Comparison of ENCODE assay signal across 28 mouse cellular contexts in the genomic region with DNA sequence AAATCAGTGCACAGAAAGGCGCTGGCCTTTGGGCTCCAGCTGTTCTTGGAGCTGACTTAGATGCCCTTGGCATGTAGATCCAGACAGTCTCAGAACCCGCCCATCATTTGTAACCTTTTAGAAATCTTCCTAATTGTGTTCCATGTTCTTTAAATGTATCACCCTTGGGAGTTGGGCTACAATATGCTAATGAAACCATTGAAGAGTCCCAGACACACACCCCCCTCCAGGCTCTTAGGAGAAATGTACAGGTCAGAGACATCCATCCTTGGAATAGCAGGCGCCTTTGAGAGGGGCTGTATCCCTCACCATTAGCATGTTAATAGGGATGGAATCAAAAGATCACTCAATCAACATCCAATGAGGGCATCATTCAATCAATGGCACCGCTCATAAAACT.
DNase-seq lines count a peak whose midpoint lies in the region; ATAC-seq and TF ChIP-seq lines count a peak whose summit lies in the region.
"Had no signal": no experiment of that assay in that cellular context is flagged by ENCODE, and none has a peak within 500 bp of the region (broad histone marks: within the 10 kb centered on the region; RNA-seq: fewer than 3 reads in every experiment).

No protein-coding gene starts in this region.

- H3K27ac ChIP-seq in forebrain, postnatal 0 days (ENCODE audit: low read depth, low read length), result no peak overlapping the region
- H3K27ac ChIP-seq in forebrain, embryonic 10.5 days, result no peak overlapping the region
- no peak overlapping the region for H3K27ac ChIP-seq in ES-E14 (ENCODE audit: insufficient read depth, low read depth, low read length, poor library complexity, severe bottlenecking)
- peak overlapping the region; percentile 75 for H3K27ac ChIP-seq in midbrain, embryonic 15.5 days
- H3K27ac ChIP-seq: embryonic facial prominence, embryonic 10.5 days; hindbrain, embryonic 13.5 days; limb, embryonic 15.5 days; liver, embryonic 14.5 days; neural tube, embryonic 12.5 days; stomach, embryonic 15.5 days had no signal

- H3K4me2 ChIP-seq in forebrain, postnatal 0 days (ENCODE audit: low read depth), result no peak overlapping the region
- H3K4me2 ChIP-seq in midbrain, embryonic 15.5 days, result no peak overlapping the region
- H3K4me2 ChIP-seq: heart, embryonic 12.5 days; hindbrain, embryonic 13.5 days; limb, embryonic 15.5 days; lung, embryonic 14.5 days; neural tube, embryonic 12.5 days; stomach, embryonic 15.5 days had no signal

- no peak for DNase-seq in forebrain, postnatal 0 days
- DNase-seq in forebrain, embryonic 10.5 days (ENCODE audit: extremely low spot score, low spot score), result no peak
- peak; percentile 51 for DNase-seq in ES-E14 (ENCODE audit: low read depth, low spot score)
- peak; percentile 74 for DNase-seq in ZHBTc4 (ENCODE audit: low read depth, low spot score)
- no peak for DNase-seq in gastrocnemius, postnatal 25 days
- DNase-seq in ovary, postnatal 36 days (ENCODE audit: low spot score), result no peak
- DNase-seq: adrenal gland, postnatal 36 days; B cell, adult 2 months; cerebellum, adult 11-12 months; cerebellum, postnatal 10 days; gastrocnemius, postnatal 10 days; heart, adult 18-20 months; heart, postnatal 10 days; kidney, adult 2 months; kidney, postnatal 10 days; left cerebral cortex, postnatal 4 days; lung, embryonic 14.5 days; right cerebral cortex, postnatal 4 days; thymus, postnatal 25 days had no signal

- no peak for TF ChIP-seq CTCF in forebrain, postnatal 0 days (IDR thresholded peaks at IDR 0.05; ENCODE audit: low read depth)

- peak; percentile 10; the same call in 1 of the 2 replicates for ATAC-seq in forebrain, postnatal 0 days
- no peak for ATAC-seq in midbrain, embryonic 15.5 days (replicated peaks)

- 25% methylated on average over 4 of the region's 4 CpGs for WGBS in forebrain, postnatal 0 days
- WGBS in forebrain, embryonic 10.5 days, result 74% methylated on average over 4 of the region's 4 CpGs
- WGBS in midbrain, embryonic 15.5 days, result 33% methylated on average over 4 of the region's 4 CpGs

- no peak overlapping the region for H3K9ac ChIP-seq in forebrain, postnatal 0 days
- no peak overlapping the region for H3K9ac ChIP-seq in ES-E14 (ENCODE audit: insufficient read depth, low read depth, low read length, poor library complexity, severe bottlenecking)
- no peak overlapping the region for H3K9ac ChIP-seq in midbrain, embryonic 15.5 days
- H3K9ac ChIP-seq: heart, embryonic 12.5 days; hindbrain, embryonic 13.5 days; limb, embryonic 15.5 days; liver, embryonic 14.5 days; lung, embryonic 14.5 days; neural tube, embryonic 12.5 days; stomach, embryonic 15.5 days had no signal

- in situ Hi-C loops in ES-E14 (cut with MboI; ENCODE audit: low sequenced_read_pairs in 2 of 2, unreplicated experiment in 2 of 2), result no loop called here

- no peak overlapping the region for H3K4me3 ChIP-seq in forebrain, postnatal 0 days (ENCODE audit: low read depth, low read length)
- H3K4me3 ChIP-seq in forebrain, embryonic 10.5 days, result no peak overlapping the region
- no peak overlapping the region for H3K4me3 ChIP-seq in ES-E14 (ENCODE audit: insufficient read depth in 1 of 2, low read depth in 1 of 2, low read length in 2 of 2, poor library complexity in 1 of 2, severe bottlenecking in 1 of 2)
- no peak overlapping the region for H3K4me3 ChIP-seq in midbrain, embryonic 15.5 days
- H3K4me3 ChIP-seq: embryonic facial prominence, embryonic 10.5 days; heart, embryonic 12.5 days; hindbrain, embryonic 13.5 days; limb, embryonic 15.5 days; neural tube, embryonic 12.5 days; stomach, embryonic 15.5 days had no signal

- H3K27me3 ChIP-seq in forebrain, postnatal 0 days (ENCODE audit: insufficient read depth, low read length), result no peaks in the 10 kb centered on the region
- no peaks in the 10 kb centered on the region for H3K27me3 ChIP-seq in forebrain, embryonic 10.5 days (ENCODE audit: poor library complexity, severe bottlenecking)
- H3K27me3 ChIP-seq in midbrain, embryonic 15.5 days (replicated peaks), result no peaks in the 10 kb centered on the region
- H3K27me3 ChIP-seq: CH12.LX; heart, embryonic 12.5 days; hindbrain, embryonic 13.5 days; limb, embryonic 15.5 days; neural tube, embryonic 12.5 days; stomach, embryonic 15.5 days had no signal

- H3K4me1 ChIP-seq in forebrain, postnatal 0 days (ENCODE audit: insufficient read depth), result no peaks in the 10 kb centered on the region
- H3K4me1 ChIP-seq in forebrain, embryonic 10.5 days, result peaks cover 22% of the 10 kb centered on the region
- H3K4me1 ChIP-seq in ES-E14 (ENCODE audit: control insufficient read depth in 2 of 2, insufficient read depth in 2 of 2, low read length in 2 of 2, poor library complexity in 1 of 2), result peaks cover 0 to 2% of the 10 kb centered on the region in 2 experiments; a peak in 1 of 4 replicates
- peaks cover 10% of the 10 kb centered on the region for H3K4me1 ChIP-seq in midbrain, embryonic 15.5 days
- H3K4me1 ChIP-seq: embryonic facial prominence, embryonic 10.5 days; heart, embryonic 12.5 days; limb, embryonic 15.5 days; stomach, embryonic 15.5 days had no signal

- H3K9me3 ChIP-seq in forebrain, postnatal 0 days (ENCODE audit: low read length), result no peaks in the 10 kb centered on the region
- H3K9me3 ChIP-seq in forebrain, embryonic 10.5 days, result no peaks in the 10 kb centered on the region
- no peaks in the 10 kb centered on the region for H3K9me3 ChIP-seq in ES-E14 (ENCODE audit: control insufficient read depth, insufficient read depth, low read depth, low read length)
- H3K9me3 ChIP-seq in midbrain, embryonic 15.5 days, result no peaks in the 10 kb centered on the region
- H3K9me3 ChIP-seq: embryonic facial prominence, embryonic 10.5 days; heart, embryonic 12.5 days; hindbrain, embryonic 13.5 days; limb, embryonic 15.5 days; neural tube, embryonic 12.5 days; stomach, embryonic 15.5 days had no signal

- no peaks in the 10 kb centered on the region for H3K36me3 ChIP-seq in forebrain, postnatal 0 days (ENCODE audit: insufficient read depth)
- H3K36me3 ChIP-seq in forebrain, embryonic 10.5 days (replicated peaks), result no peaks in the 10 kb centered on the region
- H3K36me3 ChIP-seq in ES-E14 (ENCODE audit: control insufficient read depth, insufficient read depth, low read length, poor library complexity, severe bottlenecking), result no peaks in the 10 kb centered on the region
- H3K36me3 ChIP-seq in midbrain, embryonic 15.5 days (replicated peaks), result no peaks in the 10 kb centered on the region
- H3K36me3 ChIP-seq: embryonic facial prominence, embryonic 10.5 days; heart, embryonic 12.5 days; hindbrain, embryonic 13.5 days; limb, embryonic 15.5 days; neural tube, embryonic 12.5 days; stomach, embryonic 15.5 days had no signal

TF ChIP-seq in ES-E14, 5 proteins besides CTCF, POLR2A, EP300 and RAD21:
- TF ChIP-seq CHD2 (IDR thresholded peaks at IDR 0.05; ENCODE audit: low read depth, low read length) (no peak), ZC3H11A (IDR thresholded peaks at IDR 0.05; ENCODE audit: borderline replicate concordance, low read depth, low read length) (no peak), ZNF384 (IDR thresholded peaks at IDR 0.05; ENCODE audit: low read depth, low read length) (no peak), HCFC1 (IDR thresholded peaks at IDR 0.05; ENCODE audit: borderline replicate concordance, insufficient read depth, low read length) (no peak), MAFK (IDR thresholded peaks at IDR 0.05; ENCODE audit: insufficient read depth, low read depth, low read length) (no peak)

Comparison
In these comparisons a context has a peak if more than half of its experiments do, and no peak if none do; other contexts are left out.
1. DNase-seq: peak in ES-E14 (single experiment) and ZHBTc4 (single experiment); none in forebrain, postnatal 0 days (single experiment), forebrain, embryonic 10.5 days (single experiment), gastrocnemius, postnatal 25 days (single experiment) and ovary, postnatal 36 days (single experiment).